Mouse (Mus musculus): ENCODE measurements around the gene Spice1.

DNA sequence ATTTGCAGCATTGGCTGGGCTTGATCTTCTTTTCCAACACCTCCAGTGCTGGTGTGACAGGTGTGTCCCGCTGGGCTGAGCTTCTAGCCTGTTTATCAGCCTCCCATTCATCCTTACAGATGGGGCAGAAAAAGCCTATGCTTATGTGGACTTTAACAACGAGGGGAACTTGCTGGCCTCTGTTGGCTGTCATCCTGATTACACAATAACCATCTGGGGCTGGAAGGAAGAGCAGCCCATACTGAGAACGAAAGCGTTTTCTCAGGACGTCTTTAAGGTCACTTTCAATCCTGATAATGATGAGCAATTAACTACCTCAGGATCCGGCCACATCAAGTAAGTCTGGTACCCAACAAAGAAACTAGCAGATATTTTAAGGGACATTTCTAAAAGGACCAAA is 63.3 kb downstream of the Spice1 start:
- TF ChIP-seq ZC3H11A (IDR thresholded peaks at IDR 0.05; ENCODE audit: borderline replicate concordance, low read depth, low read length): no peak
- TF ChIP-seq ZNF384 (IDR thresholded peaks at IDR 0.05; ENCODE audit: low read depth, low read length): no peak
- TF ChIP-seq CHD2 (IDR thresholded peaks at IDR 0.05; ENCODE audit: low read depth, low read length): no peak
- TF ChIP-seq MAFK (IDR thresholded peaks at IDR 0.05; ENCODE audit: insufficient read depth, low read depth, low read length): no peak
- no peak for TF ChIP-seq HCFC1 (IDR thresholded peaks at IDR 0.05; ENCODE audit: borderline replicate concordance, insufficient read depth, low read length)
